Mouse (Mus musculus) hindlimb bud, embryonic 11.5 days (tissue): ENCODE results near the gene Bend7.

Experiments
- DNase-seq: peaks from one replicate; pipeline ENCODE4 v3.0.0-alpha.2; 2012; ENCODE audit warnings: low read depth, low spot score; ENCODE audit errors: extremely low spot score

Bend7 gene

GRCm38 (mm10) chr2:4717769-4718661 lies at the start of gene Bend7:
Bend7 (plus strand) TSS chr2:4717831.
- DNase-seq, result no peak

GRCm38 (mm10) chr2:4668626-4669025 lies 49.0 kb upstream of the Bend7 start:
- no peak for DNase-seq

GRCm38 (mm10) chr2:4669701-4670100 lies 47.9 kb upstream of the Bend7 start:
- DNase-seq, result no peak

- no peak for DNase-seq
Observed at GRCm38 (mm10) chr2:4671636-4672035, 46.0 kb upstream of the Bend7 start.

- DNase-seq, result no peak
Observed at GRCm38 (mm10) chr2:4679886-4680285, 37.7 kb upstream of the Bend7 start.

GRCm38 (mm10) chr2:4711262-4711661 lies 6.4 kb upstream of the Bend7 start:
- no peak for DNase-seq

- DNase-seq, result peak; percentile 14
Observed at GRCm38 (mm10) chr2:4717081-4717768, 406 bp upstream of the Bend7 start.

- no peak for DNase-seq
Observed at GRCm38 (mm10) chr2:4723088-4723487, 5.5 kb downstream of the Bend7 start.

GRCm38 (mm10) chr2:4730161-4730560 lies 12.5 kb downstream of the Bend7 start:
- DNase-seq, result no peak

- no peak for DNase-seq
Observed at GRCm38 (mm10) chr2:4733971-4734370, 16.3 kb downstream of the Bend7 start.

GRCm38 (mm10) chr2:4736095-4736797 lies 18.6 kb downstream of the Bend7 start:
- DNase-seq, result no peak

GRCm38 (mm10) chr2:4736798-4737155 lies 19.1 kb downstream of the Bend7 start:
- DNase-seq, result no peak

GRCm38 (mm10) chr2:4751918-4752317 lies 34.3 kb downstream of the Bend7 start:
- DNase-seq, result no peak

GRCm38 (mm10) chr2:4755716-4756115 lies 38.1 kb downstream of the Bend7 start:
- DNase-seq, result no peak

- DNase-seq, result no peak
Observed at GRCm38 (mm10) chr2:4757218-4757617, 39.6 kb downstream of the Bend7 start.

- DNase-seq, result no peak
Observed at GRCm38 (mm10) chr2:4760741-4761140, 43.1 kb downstream of the Bend7 start.

- DNase-seq, result no peak
Observed at GRCm38 (mm10) chr2:4761906-4762305, 44.3 kb downstream of the Bend7 start.

GRCm38 (mm10) chr2:4764071-4764470 lies 46.4 kb downstream of the Bend7 start:
- DNase-seq, result no peak

- DNase-seq, result no peak
Observed at GRCm38 (mm10) chr2:4770376-4770775, 52.7 kb downstream of the Bend7 start.

GRCm38 (mm10) chr2:4773911-4774310 lies 56.3 kb downstream of the Bend7 start:
- DNase-seq, result no peak

- DNase-seq, result no peak
Observed at GRCm38 (mm10) chr2:4777291-4777690, 59.7 kb downstream of the Bend7 start.

GRCm38 (mm10) chr2:4781641-4782040 lies 64.0 kb downstream of the Bend7 start:
- no peak for DNase-seq
